Mouse (Mus musculus): ENCODE measurements around the gene Card10.

Card10 gene

GRCm38 (mm10) chr15:78833582-78833981 lies 30.7 kb upstream of the Card10 start:
- DNase-seq, result no peak

DNA sequence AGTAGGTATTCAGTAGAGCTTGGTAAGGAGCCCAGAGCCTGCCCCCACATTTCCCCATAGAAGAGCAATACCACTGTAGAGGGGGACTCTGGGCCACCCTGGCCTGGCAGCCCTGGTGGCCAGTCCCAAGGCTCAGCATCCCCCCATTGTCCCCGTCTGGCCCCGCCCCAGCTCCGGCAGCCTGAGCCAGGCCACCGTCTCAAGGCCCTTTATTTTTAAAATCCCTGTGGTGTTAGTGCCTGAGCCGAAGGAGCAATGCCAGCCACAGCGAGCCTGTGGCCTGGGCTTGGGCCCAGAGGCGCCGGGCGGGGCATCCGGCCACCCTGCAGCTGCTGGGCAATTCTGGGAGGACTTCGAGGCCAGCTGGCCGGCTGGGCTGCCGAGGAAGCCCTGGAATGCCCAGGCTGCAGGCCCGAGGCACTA lies 29.9 kb upstream of the Card10 start:
- DNase-seq, result peak; percentile 66

GRCm38 (mm10) chr15:78831720-78832657 lies 29.1 kb upstream of the Card10 start:
- DNase-seq, result no peak

DNA sequence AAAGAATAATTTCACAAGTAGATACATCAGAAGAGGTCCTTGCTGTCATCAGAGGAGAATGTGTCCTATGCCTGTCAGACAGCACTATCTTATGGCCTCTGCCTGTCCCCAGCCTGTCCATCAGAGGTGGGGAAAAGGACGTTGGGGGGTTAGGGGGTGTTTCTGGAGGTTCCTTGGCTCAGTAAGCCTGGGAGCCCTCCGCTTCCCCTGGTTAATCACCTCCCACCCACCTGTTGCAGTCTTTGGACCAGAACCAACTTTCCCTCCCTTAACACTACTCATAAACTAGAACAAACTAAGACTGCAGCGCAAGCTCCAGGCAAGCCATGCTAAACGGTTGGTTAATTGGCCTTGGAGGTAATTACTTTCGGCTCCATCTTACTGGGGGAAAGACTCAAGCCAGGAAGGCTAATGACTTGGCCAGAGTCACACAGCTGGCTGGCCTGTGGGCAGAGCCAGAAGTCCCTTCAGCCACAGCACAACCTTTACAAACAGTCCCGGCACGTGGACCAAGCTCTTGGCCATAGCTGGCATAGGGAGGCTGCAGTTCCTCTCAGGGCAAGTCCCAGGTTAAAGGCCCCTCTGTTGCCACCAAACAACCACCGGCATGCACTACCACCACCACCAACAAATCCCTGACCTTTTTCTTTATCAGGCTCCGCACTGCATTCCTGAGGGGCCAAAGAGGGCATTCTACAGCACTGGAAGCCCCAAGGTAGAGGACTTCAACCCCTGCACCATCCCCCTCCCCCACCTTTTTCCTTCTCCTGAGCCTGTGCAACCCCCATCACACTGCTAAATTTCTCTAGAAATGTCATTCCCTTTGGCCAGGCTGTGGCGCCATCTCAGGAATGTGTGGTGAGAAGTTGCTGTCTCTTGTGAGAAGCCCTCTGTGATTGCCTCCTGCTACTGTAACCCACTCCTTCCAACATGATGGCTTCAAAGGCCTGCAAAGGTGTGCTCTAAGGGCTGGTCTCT lies 28.2 kb upstream of the Card10 start:
- DNase-seq, result no peak

GRCm38 (mm10) chr15:78829636-78830035 lies 26.8 kb upstream of the Card10 start:
- no peak for DNase-seq

DNA sequence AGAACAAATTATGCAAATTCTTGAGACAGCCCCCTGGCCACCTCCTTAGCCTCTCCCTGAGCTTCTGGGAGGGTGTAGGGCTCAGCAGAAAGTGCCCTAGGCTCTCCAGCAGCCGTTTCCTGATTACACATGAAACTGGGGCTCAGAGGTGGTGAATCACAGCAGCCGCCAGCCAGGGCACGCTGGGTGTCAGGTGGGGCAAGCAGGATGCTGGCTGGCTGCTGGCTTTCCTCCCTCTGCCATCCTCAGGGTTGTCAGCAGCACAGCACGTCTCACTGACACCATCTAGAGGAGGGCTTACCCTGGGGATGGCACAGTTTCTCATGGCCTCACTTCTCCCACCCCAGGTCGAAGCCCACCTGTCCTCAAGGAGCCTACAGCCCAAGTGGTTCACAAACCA lies 25.5 kb upstream of the Card10 start:
- no peak for DNase-seq

- DNase-seq, result peak; percentile 75
Measured at GRCm38 (mm10) chr15:78826213-78827204, 23.7 kb upstream of the Card10 start.

DNA sequence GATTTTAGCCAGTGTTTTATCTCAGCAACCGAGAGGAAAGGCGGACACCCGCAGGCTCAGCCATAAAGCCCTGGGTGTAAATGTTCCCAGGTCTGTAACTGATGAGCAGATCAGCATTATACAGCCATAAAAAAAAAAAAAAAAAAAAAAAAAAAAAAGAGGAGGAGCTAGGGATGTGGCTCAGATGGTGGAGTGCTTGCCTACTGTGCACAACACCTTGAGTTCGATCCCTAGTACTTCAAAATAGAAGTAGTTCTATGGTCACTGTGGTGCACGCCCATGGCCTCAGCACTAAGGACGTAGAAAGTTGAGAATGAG lies 13.2 kb upstream of the Card10 start:
- no peak for DNase-seq

DNA sequence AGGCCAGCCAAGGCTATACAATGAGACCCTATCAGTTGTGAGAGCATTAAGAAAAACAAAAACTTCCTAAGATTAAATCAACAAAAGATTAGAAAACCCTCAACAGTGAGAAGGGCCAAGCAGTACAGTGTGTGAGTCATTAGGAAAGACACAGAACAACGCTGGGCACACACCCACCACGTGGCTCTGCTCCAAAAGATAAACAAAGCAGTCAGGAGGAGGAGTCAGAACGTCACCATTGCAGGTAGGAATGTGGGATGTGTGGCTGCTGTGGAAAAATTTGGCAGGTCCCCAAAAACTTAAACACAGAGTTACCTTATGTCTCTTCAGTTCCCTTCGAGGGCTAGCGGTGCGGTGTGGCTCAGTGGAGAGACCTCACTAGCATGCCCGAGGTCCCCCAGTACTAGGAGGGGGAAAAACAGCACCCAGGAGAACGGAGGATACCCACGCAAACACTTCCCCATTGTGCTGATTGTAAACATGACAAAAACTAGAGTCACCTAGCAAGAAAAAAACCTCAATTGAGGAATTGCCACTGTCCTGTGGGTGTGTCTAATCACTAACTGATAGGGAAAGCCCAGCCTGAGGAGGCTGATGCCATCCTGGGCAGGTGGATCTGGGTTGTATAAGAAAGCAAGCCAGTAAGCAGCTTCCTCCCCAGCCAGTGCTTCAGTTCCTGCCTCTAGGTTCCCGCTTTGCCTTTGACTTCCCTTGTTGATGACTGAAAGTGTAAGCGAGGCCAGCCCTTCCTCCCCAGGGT lies 12.7 kb upstream of the Card10 start:
- DNase-seq, result no peak

DNA sequence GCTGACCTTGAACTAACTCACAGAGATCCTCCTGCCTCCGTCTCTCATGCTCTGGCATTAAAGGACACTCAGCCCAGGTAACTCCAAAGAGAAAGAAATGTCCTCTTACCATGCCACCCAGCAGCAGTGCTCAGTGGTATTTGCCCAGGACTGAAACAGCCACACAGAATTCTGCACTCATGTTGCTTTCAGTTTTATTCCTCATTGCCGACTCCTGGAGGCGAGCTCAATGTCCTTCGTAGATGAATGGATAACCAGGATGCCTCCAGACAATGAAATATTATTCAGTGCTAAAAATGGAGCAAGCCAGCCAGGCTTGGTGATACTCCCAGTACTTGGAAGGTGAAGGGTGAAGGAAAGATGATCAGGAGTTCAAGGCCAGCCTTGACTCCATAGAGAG lies 10.8 kb upstream of the Card10 start:
- DNase-seq, result no peak

DNA sequence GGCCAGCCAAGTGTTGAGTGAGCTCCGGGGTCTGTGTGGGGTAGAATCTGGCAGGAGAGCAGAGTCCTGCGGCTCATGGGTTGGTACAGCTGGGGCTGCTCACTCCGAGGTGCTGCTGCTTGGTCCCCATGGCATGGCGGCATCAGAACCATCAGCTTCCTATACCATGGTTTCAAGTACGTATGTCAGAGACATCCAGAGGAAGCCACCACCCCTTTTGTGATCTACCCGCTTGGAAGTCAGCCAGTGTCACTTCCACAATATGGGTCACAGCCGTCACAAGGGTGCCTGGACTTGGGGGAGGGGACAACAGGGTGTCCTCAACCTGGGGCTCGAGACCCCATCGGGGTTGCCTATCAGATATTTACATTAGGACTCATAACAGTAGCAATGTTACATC lies 7.3 kb upstream of the Card10 start:
- DNase-seq, result no peak

GRCm38 (mm10) chr15:78809739-78810138 lies 6.9 kb upstream of the Card10 start:
- DNase-seq, result no peak

DNA sequence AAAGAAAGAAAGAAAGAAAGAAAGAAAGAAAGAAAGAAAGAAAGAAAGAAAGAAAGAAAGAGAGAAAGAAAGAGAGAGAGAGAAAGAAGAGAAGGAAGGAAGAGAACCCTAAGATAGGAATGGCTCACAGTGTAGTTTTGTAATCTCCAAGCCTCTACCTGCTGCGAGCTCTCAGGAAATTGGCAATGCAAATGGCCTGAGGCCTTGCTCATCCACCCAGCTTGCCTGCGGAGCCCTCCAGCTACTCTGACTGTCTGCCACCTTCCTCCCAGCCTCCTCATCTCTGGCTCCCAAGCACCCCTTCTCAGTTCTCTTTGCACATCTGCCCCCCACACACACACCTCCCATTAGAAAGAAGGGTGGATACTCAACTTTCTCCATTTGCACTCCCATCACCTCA lies 6.1 kb upstream of the Card10 start:
- no peak for DNase-seq

GRCm38 (mm10) chr15:78807141-78807540 lies 4.3 kb upstream of the Card10 start:
- DNase-seq, result no peak

- DNase-seq, result no peak
Measured at GRCm38 (mm10) chr15:78806614-78807013, 3.8 kb upstream of the Card10 start.

- no peak for DNase-seq
Measured at GRCm38 (mm10) chr15:78805351-78805750, 2.5 kb upstream of the Card10 start.

DNA sequence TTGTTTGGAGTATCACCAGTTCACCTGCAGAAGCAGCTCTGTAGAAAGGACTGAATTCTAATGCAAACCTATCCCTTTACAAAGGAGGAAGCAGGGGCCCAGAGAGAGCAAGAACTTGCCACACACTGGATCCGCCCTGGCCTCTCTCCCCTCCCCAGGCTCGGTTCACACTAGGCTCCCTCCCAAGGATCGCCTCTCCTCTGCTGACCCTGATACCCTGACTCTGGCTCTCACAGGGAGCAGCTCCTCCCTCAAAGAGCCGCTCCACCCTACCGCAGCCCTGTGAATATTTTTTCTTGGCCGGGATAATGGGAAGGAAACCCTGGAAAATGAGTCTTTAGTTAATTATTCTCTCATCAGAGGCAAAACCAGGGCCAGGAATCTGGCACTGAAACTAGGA lies 1.5 kb upstream of the Card10 start:
- DNase-seq, result no peak

GRCm38 (mm10) chr15:78803499-78803900 lies 658 bp upstream of the Card10 start:
- no peak for DNase-seq

DNA sequence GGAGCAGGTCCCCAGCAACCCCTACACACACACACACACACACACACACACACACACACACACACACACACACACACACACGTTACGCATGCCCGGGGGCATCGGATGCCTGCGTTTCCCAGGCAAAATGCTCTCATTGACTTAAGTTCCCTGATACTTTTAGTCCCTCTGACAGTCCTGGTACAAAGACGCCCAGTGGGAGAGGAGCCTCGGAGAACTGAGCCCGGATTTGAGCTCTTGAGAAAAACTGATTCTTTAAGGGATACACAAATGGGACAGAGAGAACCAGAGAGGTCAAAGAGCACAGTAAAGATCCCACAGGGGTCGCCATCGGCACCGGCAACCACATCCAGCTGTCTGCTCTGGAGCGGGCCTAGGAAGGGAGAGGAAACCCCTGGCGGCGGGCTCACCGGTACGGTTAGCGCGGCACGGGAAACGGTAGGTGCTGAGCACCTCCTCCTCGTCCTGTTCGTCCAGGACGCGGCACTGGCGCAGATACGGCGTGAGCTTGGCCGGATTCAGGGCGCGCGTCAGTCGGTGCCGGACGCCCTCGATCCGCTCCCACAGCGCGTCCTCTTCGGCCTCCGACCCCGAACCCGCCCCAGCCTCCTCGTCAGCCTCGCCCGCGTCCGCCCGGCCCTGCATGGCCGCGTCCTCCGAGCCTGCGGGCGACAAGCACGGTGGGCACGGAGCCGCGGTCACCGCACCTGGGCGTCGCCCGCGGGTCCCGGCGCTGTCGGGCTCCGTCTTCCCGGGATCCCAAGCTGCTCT lies 686 bp downstream of the Card10 start:
- no peak for DNase-seq

DNA sequence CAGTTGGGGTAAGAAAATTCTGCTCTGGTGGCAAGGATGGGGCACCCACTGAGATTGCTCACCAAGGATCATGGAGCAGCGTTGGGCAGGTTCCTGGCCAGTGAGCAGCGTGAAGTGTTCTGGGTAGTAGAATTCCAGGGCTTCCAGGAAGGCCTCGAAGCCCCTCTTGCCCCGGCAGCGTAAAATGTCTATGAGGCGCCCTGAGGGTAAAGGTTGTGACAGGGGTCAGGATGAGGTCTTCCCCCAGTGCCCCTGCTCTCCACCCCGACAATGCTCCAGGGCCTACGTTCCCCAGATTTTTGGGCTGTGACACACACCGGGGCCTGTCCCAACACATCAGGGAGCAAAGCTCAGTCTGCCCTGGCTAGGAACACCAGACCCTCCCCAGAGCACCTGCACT lies 1.3 kb downstream of the Card10 start:
- DNase-seq, result no peak

DNA sequence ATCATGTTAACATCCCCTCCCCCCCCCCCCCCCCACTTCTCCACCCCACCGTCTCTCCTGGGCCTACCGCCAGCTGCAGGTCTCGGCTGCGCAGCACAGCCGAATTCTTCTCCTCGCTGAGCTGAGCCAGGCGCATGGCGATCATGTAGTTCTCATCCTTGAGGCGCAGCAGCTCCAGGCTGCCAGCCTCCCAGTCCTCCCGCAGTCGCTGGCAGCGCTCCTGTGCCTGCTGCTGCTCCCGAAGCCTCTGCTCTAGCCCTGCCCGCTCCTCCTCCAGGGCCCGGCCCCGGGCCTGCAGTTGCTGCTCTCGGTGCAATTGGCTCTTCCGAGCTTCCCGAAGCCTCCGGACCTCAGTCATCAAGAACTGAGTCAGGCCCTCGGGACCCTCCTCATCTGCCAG lies 3.8 kb downstream of the Card10 start:
- DNase-seq, result peak; percentile 47

Measured in right cerebral cortex, postnatal 4 days (tissue).